Comparison of ENCODE assay signal across 27 mouse cellular contexts in the genomic region with DNA sequence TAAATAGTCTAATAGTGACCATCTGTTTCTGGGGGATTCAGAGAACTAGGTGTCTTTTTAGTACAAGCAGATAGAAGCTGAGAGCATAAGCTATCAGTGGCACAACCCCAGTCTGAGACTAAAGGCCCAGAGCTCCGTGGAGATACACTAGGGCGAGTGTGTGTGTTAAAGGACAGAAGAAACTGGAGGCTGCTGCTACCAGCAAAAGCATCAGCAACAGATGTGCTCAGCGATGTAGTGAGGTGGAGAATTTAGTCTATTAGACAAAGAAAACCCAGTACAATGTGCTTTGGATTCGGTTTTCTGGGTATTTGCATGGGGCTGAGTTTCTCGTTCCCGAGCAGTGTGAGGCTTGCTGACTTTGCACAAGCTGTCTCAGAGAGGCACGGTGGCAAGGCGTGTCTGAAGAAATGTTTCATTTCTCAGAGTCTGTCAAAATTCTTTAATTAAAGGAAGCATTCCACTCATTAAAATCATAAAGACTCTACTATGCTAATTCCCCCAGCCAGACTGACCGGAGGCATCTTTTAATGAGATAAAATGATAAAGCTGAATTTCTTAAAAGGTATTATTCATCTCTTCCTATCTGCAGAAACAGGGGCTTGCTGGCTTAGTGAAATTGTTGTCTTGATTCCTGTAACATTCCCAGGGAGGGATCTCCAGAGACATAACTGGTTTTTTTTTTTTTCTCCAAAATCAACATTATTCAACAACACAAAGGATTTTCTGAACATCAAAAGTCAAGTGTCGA. TPM values are rescaled to one million over a fixed set of nuclear protein-coding genes. Genes with fewer than 3 reads are reported as not detected.
"Had no signal": no experiment of that assay in that cellular context is flagged by ENCODE, and none has a peak within 500 bp of the region (broad histone marks: within the 10 kb centered on the region; RNA-seq: fewer than 3 reads in every experiment).

No protein-coding gene starts in this region.

- H3K36me3 ChIP-seq: heart, embryonic 13.5 days; heart, embryonic 15.5 days; kidney, embryonic 15.5 days; limb, embryonic 10.5 days; limb, embryonic 12.5 days had no signal

- H3K27me3 ChIP-seq: heart, embryonic 13.5 days; heart, embryonic 15.5 days; kidney, embryonic 15.5 days; limb, embryonic 12.5 days had no signal

- H3K9me3 ChIP-seq: heart, embryonic 13.5 days; heart, embryonic 15.5 days; kidney, embryonic 15.5 days; limb, embryonic 10.5 days; limb, embryonic 12.5 days had no signal

- H3K4me2 ChIP-seq: heart, embryonic 11.5 days; heart, embryonic 13.5 days; heart, embryonic 15.5 days; hindbrain, embryonic 14.5 days; kidney, embryonic 15.5 days; limb, embryonic 12.5 days had no signal

- H3K4me1 ChIP-seq: kidney, embryonic 15.5 days; limb, embryonic 10.5 days; limb, embryonic 12.5 days had no signal

- H3K9ac ChIP-seq: forebrain, postnatal 0 days; heart, embryonic 13.5 days; heart, embryonic 15.5 days; hindbrain, embryonic 14.5 days; kidney, embryonic 15.5 days; limb, embryonic 12.5 days had no signal

- DNase-seq: forebrain, postnatal 0 days; gastrocnemius, postnatal 14 days; gastrocnemius, postnatal 36 days; heart, adult 2 months; heart, postnatal 14 days; heart, postnatal 36 days; kidney, adult 11 months; kidney, adult 9 months; kidney, postnatal 14 days; kidney, postnatal 36 days; layer of hippocampus, adult 9-11 months; layer of hippocampus, postnatal 36 days; liver had no signal

- H3K27ac ChIP-seq: heart, adult 2 months; heart, embryonic 13.5 days; heart, embryonic 15.5 days; hindbrain, embryonic 14.5 days; hindbrain, postnatal 0 days; kidney, embryonic 15.5 days; kidney, postnatal 0 days; left cerebral cortex, adult 2 months; limb, embryonic 10.5 days; limb, embryonic 12.5 days had no signal

- H3K4me3 ChIP-seq: heart, adult 2 months; heart, embryonic 13.5 days; heart, embryonic 15.5 days; kidney, embryonic 15.5 days; left cerebral cortex, adult 2 months; limb, embryonic 10.5 days; limb, embryonic 12.5 days had no signal

- ATAC-seq: forebrain, postnatal 0 days; hindbrain, postnatal 0 days; intestine, embryonic 16.5 days had no signal

RNA-seq across cellular contexts. Expression of gene Sele, which starts 7.5 kb away (rescaled TPM):
- polyA plus RNA-seq: forebrain, postnatal 0 days; hindbrain, embryonic 11.5 days; hindbrain, embryonic 14.5 days; hindbrain, postnatal 0 days; intestine, embryonic 14.5 days; large intestine, adult 2 months; limb, embryonic 10.5 days had no signal

RNA-seq across cellular contexts. Expression of gene Sell, which starts 21.2 kb away (rescaled TPM):
- polyA plus RNA-seq: hindbrain, embryonic 11.5 days; hindbrain, embryonic 14.5 days; limb, embryonic 10.5 days; limb, embryonic 12.5 days had no signal
